Mouse (Mus musculus): ENCODE measurements around the gene Med26. TPM values are rescaled to one million over a fixed set of nuclear protein-coding genes. Genes with fewer than 3 reads are reported as not detected.

The Med26 gene
- polyA plus RNA-seq (2015; fragmentation: Nextera tagmentation; extraction: Ambion mirVana): 7.3 and 8.1 TPM in 2 replicates

GRCm38 (mm10) chr8:72547802-72548643, at the start of gene Med26:
TSS of gene Med26 (minus strand) at chr8:72548270.

DNA sequence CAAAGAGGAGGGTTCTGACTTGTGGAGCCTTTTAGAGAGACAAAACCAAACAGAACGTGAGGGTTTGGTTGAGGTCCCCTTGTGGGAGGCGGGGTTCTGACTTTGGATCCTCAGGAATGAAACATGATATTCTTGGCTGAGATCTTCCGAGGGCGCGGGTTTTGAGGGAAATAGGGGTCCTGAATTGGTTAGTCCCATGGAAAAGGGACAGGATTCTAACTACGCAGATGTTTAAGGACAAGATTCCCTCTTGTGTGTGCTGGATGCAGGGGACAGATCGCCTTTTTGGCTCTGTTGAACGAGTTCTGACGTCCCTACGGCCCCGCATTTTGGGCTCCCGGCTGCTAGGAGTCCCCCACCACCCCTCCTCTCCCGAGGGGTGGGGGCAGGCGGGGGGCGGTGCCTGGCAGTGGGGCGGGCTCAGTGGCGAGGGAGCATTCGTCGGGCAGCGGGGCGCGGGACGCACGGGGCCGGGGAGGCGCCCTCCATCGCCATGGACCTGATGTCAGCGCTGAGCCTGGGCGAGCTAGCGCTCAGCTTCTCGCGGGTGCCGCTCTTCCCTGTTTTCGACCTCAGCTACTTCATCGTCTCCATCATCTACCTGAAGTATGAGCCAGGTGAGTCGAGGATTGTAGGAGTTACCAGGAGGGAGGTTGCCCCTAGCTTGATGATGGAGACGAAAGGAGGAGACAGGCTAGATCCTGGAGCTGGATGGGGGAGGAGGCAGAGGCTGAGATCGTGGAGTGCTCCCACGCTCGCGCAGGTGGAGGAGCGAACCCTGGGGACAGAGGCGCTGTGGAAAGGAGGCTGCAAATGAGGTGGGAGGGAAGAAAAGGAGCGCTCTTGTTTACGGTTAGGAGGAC, 23.8 kb upstream of the Med26 start, which contains the start of gene Tmem38a:
Tmem38a (plus strand) TSS at position 445 of the 863 bp plus-strand sequence.

DNA sequence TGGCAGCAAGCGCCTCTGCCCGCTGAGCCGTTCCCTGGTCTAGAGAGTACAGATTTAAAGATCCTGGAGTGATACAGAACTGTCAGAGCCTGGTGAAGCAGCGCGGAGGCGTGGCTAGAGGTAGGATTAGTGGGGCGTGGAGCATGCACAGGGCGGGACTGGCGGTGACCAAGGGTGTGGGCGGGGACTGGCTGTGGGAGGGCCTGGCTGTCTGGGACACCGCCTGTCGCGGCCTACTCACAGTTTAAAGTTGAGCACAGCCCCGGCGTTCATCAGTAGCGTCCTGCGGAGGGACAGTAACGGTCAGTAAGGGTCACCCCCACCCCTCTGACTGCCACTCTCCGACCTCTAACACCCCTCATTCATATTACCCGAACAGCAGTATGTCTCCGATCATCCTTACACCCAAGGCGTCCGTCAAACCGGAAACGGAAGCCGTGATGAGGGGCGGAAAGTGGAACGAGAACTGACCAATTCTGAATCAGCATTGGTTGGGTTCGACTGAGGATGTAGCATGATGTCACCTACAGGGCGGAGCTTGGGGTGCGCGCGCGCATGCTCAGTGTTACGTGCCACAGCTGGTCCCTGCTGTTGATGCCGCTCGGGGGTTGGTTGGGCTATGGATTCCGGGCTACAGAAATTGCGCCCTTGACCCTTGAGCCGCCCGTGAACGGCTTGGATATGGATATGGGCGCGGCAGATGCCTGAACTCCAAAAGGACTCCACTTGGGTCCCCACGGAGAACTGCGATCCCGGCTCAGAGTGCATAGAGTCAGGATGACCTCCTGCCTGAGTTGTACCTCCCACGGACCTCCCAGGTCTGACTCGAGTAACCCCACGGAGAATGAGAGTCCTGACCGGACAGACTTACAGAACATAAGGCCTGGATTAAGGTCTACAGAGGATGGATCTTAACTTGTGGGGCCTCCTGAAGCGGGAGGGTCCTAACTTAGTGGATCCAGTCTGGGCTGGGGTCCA, 22.9 kb upstream of the Med26 start, which contains the start of gene Smim7:
Smim7 (minus strand) TSS at position 456 of the 978 bp plus-strand sequence.

GRCm38 (mm10) chr8:72491680-72492621, 56.1 kb downstream of the Med26 start, which contains the start of gene Slc35e1:
TSS of gene Slc35e1 (minus strand) at chr8:72492614.

DNA sequence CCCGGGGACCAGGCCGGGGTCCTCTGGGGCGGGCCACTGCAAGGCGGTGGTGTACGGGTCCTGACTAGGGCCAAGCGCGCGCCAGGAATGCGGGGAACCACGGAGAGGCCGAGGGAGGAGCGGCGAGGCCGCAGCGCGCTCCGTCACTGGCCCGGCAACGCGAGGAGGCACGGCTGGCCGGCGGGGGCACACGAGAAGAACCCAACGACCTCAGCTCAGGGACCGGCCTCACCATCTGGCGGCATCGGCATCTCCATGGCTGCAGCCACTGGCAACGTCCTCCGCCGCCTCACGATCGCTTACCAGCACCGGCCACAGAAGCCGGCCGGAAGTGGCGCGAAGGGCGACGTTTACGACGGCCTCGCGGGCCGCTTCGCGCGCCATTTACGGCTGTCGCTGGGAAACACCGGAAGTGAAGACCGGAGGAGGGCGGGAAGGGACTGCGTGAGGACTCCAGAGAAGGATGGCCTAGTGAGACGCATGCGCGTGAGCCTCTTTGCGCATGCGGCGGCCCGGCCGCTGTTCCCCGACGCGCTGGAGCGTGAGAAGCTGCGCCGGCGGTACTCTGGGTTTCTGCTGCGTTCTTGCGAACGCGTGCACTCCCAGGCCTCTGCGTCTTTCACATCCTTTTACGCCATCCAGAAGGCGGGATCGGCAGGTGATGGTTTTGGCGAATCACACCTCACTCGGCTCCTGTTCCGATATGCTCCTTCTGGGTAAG, 73.1 kb downstream of the Med26 start, which contains the start of gene Cherp:
Cherp (minus strand) TSS at position 401 of the 721 bp plus-strand sequence.

Small RNAs within 50 kb of the gene (microRNA-seq; reads per million reads assigned to microRNA genes)
- not detected for gene Gm28019
- gene Mir7068: 1.9 reads per million

Other genes starting within 250 kb of the Med26 start
- gene Gm10282, start 243.0 kb downstream of the Med26 start, polyA plus RNA-seq (2015; fragmentation: Nextera tagmentation; extraction: Ambion mirVana): 7.1 and 7.8 TPM in 2 replicates
- gene Klf2, start 229.2 kb downstream of the Med26 start, polyA plus RNA-seq (2015; fragmentation: Nextera tagmentation; extraction: Ambion mirVana): 22.9 and 33.7 TPM in 2 replicates
- 23.0 and 24.0 TPM in 2 replicates for gene Eps15l1, start 126.8 kb downstream of the Med26 start, polyA plus RNA-seq (2015; fragmentation: Nextera tagmentation; extraction: Ambion mirVana)
- gene Calr3, start 104.4 kb downstream of the Med26 start, polyA plus RNA-seq (2015; fragmentation: Nextera tagmentation; extraction: Ambion mirVana): 0.56 and 0.84 TPM in 2 replicates
- gene 1700030K09Rik, start 104.4 kb downstream of the Med26 start, polyA plus RNA-seq (2015; fragmentation: Nextera tagmentation; extraction: Ambion mirVana): 5.2 and 5.7 TPM in 2 replicates
- 23.1 and 30.9 TPM in 2 replicates for gene Cherp, start 73.0 kb downstream of the Med26 start, polyA plus RNA-seq (2015; fragmentation: Nextera tagmentation; extraction: Ambion mirVana)
- gene Slc35e1, start 55.7 kb downstream of the Med26 start, polyA plus RNA-seq (2015; fragmentation: Nextera tagmentation; extraction: Ambion mirVana): 10.9 and 13.0 TPM in 2 replicates
- 93.2 and 99.9 TPM in 2 replicates for gene Smim7, start 22.8 kb upstream of the Med26 start, polyA plus RNA-seq (2015; fragmentation: Nextera tagmentation; extraction: Ambion mirVana)
- gene Tmem38a, start 23.8 kb upstream of the Med26 start, polyA plus RNA-seq (2015; fragmentation: Nextera tagmentation; extraction: Ambion mirVana): 71.1 and 74.7 TPM in 2 replicates
- gene Nwd1, start 98.4 kb upstream of the Med26 start, polyA plus RNA-seq (2015; fragmentation: Nextera tagmentation; extraction: Ambion mirVana): 0.11 and 0.17 TPM in 2 replicates
- gene Sin3b, start 175.0 kb upstream of the Med26 start, polyA plus RNA-seq (2015; fragmentation: Nextera tagmentation; extraction: Ambion mirVana): 210 and 216 TPM in 2 replicates
- 0.28 and 0.46 TPM in 2 replicates for gene F2rl3, start 213.6 kb upstream of the Med26 start, polyA plus RNA-seq (2015; fragmentation: Nextera tagmentation; extraction: Ambion mirVana)

All from urinary bladder, postnatal 0 days (tissue).